Mouse (Mus musculus) liver, postnatal 0 days (tissue): ENCODE results near the gene Cables2.

ENCODE experiments used
- CTCF ChIP-seq: sonication (generic); IDR thresholded peaks from 2 replicates; pipeline ENCODE4 v1.5.1; 2016; ENCODE audit warnings: antibody characterized with exemption, low read depth
- EP300 ChIP-seq: IDR thresholded peaks from 2 replicates; pipeline ENCODE4 v1.6.1; 2016; ENCODE audit warnings: antibody characterized with exemption, low read depth, mild to moderate bottlenecking

DNA sequence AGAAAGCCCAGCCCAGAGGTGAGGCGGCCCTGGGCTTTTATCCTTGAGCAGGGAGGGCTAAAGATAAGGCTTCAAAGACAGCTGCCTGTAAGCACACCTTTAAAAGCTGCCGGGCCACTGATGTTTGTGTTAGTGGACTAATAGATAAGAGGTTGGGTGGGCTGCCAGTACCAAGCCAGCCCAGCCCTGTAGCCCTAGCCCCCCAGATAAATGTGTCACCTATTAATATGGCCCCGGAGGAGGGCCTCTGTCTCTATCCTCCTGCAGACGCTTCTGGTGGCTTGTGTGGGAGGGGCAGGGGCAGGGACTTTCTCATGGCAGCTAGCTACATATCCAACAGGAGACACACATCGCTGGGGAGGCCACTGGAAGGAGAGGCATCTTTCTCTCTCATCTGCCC is 27.5 kb upstream of the Cables2 start:
- TF ChIP-seq CTCF = no peak
- no peak for TF ChIP-seq EP300
